Mouse (Mus musculus): ENCODE data around the gene Naa25. TPM values are rescaled to one million over a fixed set of nuclear protein-coding genes. Genes with fewer than 3 reads are reported as not detected.

Gene Naa25
- total RNA-seq (2023), result 44.1 to 51.0 TPM (median 45.5 TPM) in 4 replicates

DNA sequence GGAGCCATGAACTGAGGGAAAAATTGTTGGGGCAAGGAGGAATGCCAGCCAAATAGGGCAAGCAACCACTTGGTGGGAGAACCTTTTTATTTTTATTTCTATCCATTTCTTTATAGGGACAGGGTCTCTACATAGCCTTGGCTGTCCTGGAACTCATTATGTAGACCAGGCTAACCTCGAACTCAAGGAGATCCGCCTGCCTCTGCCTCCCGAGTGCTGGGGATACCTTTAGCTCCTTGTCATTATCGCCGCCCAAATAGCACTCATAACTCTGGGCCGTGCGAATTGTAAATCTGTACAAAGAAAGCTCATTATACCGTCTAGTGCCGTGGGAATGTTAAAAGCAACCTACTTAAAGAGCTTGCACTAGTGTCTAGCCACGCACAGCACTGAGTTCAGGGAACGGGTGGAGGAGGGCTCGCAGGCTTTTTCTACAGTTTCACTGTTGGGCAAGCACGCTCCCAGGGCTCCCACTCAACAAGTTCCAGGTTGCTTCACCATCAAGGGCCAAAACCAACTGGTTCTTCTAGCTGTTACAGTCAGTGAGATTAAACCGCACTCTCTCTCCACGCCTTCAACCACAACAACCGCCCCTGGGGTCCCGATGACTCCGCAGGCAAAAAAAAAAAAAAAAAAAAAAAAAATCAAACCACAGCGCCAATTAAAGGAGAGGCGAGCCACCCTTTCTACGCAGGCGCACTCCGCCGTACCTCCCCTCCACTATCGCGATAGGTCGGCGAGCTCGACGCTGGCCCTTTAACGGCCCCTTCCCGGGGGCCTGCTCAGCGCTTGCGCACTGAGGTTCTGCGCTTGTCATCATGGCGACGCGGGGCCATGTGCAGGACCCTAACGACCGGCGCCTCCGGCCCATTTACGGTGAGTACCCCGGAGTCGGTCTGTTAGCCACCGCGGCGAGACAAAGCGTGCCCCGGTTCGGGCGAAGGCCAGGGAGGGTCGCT, at the start of gene Naa25:
Naa25 (plus strand) TSS at position 750 of the 959 bp plus-strand sequence.

DNA sequence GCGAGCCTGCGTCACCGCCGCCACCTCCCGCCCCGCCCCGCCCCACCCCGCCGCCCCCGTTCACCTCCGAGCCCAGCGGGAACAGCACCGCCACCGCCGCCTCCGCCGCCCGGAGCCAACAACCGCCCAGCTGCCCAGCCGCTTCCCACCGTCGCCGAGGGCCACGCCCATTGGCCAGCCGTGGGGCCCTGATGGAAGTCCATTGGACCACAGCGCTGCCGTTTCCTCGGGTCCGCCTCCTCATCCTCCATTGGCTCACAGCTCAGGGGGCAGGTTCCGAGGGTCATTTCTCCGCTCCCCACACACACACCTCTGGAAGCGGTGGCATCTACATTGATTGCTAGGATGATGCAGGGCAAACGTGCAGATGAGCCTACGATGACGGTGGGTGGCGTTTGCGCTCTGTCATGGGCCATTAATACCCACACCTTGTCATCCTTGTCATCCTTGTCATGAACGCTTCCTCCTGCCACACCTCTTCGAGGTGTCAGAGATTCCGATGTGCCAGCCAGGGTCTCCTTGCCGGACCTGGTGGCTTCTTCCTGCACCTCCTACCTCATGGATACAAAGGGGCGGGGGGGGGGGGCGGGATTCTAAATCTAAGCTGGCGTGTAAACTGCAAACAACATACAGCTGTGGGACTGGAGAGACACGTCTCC, 12.1 kb upstream of the Naa25 start, which contains the start of gene Trafd1:
Trafd1 (minus strand) TSS at position 172 of the 659 bp plus-strand sequence.

DNA sequence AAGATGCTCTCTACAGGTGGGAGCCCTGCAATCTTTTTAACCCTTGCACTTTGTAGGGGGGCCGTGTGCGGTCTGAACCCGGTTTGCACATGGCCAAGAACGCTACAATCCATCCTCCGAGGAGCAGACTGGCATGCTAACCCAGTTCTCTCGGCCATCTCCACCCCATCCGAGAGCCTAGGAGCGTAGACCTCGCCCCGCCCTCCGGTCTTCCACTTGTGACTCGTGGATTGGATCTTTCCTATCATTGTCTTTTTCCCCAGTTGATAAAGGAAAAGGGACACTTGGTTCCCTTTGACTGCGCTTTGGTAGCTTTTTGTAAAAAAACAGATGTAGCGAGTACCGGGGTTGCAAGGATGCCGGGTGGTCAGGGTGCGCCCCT, 53.9 kb downstream of the Naa25 start, which contains the start of gene Tmem116:
Tmem116 (plus strand) TSS at position 250 of the 382 bp plus-strand sequence.

DNA sequence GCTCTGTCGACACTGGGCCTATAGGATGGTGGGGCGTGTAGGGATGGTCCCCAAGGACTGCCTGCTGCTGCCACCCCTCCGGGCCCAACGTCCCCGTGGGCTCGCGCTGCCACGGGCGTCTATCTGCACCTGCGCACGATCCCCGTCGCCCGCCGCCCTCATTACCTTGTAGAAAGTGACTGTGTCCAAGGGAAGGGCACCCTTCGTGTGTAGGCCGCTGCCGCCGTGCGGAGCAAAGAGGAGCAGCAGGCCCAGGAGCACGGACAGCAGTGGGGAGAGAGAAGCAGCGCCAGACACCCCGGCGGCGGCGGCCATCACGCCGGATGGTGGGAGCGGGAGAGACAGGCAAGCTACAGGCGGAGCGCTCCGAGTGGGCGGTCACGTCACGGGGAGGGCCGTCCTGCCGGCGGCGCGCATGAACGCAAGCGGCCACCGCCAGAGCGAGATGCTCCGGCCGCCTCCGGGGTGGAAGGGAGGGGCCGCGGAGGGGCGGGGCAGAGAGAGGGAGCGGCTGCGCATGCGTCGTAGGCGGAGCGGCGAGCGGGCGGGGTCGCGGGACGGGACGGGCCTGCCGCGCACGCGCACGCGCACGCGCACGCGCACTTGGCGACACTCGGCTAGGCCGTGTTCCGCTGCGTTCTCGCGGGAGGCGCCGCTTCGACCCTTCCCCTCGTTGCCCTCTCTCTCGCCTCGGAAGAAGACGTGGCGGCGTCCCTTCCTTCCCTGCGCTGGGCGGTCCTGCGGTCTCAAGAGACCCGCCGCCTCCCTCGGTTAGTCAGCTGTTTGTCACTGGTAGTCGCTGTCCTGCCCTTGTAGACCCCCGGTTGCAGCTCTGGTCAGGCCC, 54.5 kb downstream of the Naa25 start, which contains the start of gene Erp29:
Erp29 (minus strand) TSS at position 481 of the 844 bp plus-strand sequence.

Other genes with a start within 250 kb of the Naa25 start
- 35.8 to 41.2 TPM (median 38.0 TPM) in 4 replicates for gene Ptpn11, start 206.5 kb upstream of the Naa25 start, total RNA-seq (2023)
- gene Rpl6, start 193.5 kb upstream of the Naa25 start, total RNA-seq (2023), result 1,725 to 1,892 TPM (median 1,807 TPM) in 4 replicates
- 45.3 to 58.7 TPM (median 51.9 TPM) in 4 replicates for gene Hectd4, start 177.7 kb upstream of the Naa25 start, total RNA-seq (2023)
- 71.6 to 89.6 TPM (median 78.6 TPM) in 4 replicates for gene Trafd1, start 12.3 kb upstream of the Naa25 start, total RNA-seq (2023)
- 0.63 to 1.8 TPM (median 1.3 TPM) in 4 replicates for gene Tmem116, start 54.0 kb downstream of the Naa25 start, total RNA-seq (2023)
- 164 to 172 TPM (median 168 TPM) in 4 replicates for gene Erp29, start 54.6 kb downstream of the Naa25 start, total RNA-seq (2023)
- gene Adam1b, start 105.5 kb downstream of the Naa25 start, total RNA-seq (2023), result 0.16 to 0.17 TPM in 2 of 4 replicates, not detected in the others
- 5.0 to 6.7 TPM (median 5.3 TPM) in 4 replicates for gene Adam1a, start 147.5 kb downstream of the Naa25 start, total RNA-seq (2023)
- gene Gm42878, start 147.5 kb downstream of the Naa25 start, total RNA-seq (2023), result not detected in 4 replicates
- 87.8 to 102 TPM (median 94.5 TPM) in 4 replicates for gene Mapkapk5, start 148.0 kb downstream of the Naa25 start, total RNA-seq (2023)
- gene Aldh2, start 195.9 kb downstream of the Naa25 start, total RNA-seq (2023), result 323 to 356 TPM (median 343 TPM) in 4 replicates
- gene Acad12, start 221.0 kb downstream of the Naa25 start, total RNA-seq (2023), result 9.5 to 12.7 TPM (median 10.2 TPM) in 4 replicates

All from B cell, adult 62 days (primary cell).